Mouse (Mus musculus) lung, adult 18-20 months (tissue): ENCODE results near the gene Dock2.

ENCODE experiments used
- DNase-seq, 2 experiments: peaks; one replicate each; pipeline ENCODE4 v3.0.0; 2022; ENCODE audit warnings: mixed read lengths in 2 of 2

The Dock2 gene

DNA sequence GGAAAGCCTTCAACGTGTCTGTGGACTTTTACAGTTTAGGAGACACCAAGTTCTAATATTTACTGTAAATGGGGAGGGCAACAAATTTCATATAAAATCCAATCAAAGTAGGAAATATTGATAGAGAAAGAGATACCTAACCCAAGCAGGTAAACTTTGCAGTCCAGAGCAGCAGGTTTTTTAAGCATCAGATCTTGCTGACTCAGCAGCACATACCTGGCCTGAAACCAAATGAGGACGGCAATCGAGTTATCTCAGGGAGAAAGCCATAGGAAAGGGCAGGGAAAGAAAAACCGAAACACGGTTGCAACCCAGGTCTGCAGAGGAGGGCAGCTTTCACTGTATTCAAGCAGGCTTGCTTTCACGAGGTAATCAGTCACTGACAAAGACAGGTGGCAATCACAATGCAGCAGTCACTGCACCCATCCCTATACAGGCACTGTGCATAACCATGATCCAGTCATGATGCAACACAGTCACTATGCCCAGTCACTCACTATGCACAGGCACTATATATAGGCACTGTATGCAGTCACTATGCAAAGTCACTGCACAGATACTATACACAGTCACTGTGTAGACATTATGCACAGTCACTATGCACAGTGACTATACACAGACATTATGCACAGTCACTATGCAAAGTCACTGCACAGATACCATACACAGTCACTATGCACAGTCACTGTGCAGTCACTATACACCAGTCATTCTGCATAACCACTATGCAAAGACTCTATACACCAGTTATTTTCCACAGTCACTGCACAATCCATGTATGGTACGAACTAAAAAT lies 258.4 kb downstream of the Dock2 start:
- DNase-seq: no peak

DNA sequence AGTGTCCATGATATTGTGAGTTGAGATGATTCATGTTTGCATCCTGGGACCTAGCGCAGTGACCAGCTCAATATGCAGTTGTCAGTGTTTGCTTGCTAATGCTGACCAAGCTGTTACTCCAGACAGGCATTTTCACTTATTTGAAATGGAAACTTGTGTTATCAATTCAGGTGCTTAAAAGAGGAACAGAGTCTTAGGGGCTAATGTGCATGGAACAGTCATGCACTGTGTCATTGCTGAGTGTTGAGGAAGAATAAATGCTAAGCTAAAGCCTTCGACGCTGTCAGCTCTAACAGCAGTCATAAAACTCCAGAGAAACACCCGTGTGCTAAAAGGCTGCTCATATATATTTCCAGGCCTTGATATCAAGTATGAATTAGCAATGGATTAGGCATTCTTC lies 259.1 kb downstream of the Dock2 start:
- DNase-seq: no peak

DNA sequence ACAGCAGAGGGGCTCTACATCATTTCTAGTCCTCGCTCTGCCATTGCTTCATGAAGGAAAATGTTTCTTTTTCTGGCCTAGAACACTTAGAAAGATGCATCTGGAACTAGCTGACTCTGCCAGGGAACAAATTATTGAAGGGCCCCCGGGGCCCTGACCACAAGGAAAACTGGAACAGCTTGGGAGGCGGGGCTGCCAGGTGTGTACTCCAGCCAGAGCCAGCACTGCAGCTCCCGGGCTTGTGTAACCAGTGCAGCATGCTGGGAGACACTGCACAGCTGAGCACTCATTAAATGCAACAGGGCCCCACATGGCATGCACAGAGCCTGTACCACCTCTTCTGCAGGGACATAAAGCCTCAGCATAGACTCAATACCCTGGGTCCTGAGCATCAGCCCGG lies 265.1 kb downstream of the Dock2 start:
- DNase-seq: no peak

DNA sequence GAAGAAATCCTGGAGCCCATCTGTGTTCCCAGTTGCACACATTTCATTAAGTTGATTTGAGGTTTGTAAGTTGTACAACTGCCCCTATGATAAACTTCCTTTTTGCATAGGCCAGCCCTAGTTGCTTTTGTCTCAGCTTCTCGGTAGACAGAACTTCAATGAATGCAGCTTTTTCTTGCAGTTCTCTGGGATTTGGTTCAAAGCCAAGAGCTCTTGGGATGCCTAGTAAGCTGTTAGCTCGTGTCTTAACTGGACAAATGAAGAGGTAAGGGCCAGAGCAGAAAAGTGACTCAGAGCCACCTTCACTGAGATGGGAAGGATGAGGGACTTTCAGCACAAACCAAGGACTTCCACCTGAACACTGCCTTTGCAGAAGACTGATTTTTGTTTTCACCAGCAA lies 266.7 kb downstream of the Dock2 start:
- DNase-seq: no peak

DNA sequence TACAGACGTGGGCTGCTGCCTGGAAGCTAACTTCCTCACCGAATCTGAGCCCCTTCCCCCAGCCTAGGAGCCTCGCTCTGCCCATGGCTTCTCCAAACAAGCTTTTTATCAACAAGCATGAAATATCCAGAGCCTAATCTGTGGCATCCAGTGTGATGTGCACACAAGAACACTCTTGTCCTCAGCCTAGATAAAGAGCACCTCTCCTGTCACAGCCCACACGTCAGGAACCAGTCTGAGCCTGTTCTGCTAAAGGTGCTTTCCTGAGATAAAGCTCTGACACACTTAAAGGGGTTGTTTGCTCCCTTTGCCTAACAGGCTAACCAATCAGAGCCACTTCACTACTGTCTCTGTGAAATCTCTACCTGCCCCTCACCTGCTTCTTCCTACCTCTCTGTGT lies 268.4 kb downstream of the Dock2 start:
- DNase-seq: no peak

DNA sequence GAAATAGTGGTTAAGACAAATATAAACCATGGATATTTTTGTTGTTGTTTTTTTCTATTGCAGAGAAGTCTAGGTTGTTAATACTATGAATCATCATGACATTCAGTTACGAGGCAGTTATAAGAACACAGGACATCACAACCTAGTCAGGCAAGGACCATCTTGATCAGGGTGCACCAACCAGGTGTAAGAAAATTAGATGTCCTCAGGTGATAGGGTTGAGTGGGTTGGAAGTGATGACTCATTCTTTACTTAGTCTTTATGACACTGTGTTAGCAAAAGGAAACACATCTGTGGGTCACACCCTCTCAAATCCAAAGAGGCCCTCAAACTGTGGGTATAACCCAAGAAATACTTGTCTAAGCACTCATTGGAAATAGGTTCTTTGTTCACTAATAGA lies 277.3 kb downstream of the Dock2 start:
- no peak for DNase-seq

DNA sequence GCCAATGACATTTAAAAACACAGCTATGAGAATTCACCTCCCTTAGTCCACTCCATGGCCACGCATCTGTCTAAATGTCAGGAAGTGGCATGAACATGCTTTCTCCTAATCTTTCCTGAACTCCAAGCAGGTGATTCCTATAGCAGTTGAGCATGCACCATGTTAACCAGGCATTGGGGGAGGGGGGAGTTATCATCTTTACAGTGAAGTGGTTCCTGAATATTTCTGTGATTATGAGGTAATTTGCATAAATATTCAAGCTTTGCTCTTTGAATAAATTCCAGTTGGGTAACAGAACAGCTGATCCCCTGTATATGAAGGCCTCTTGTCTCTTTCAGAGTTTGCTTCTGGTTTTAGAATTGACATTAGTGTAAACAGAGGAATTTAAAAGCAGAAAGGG lies 284.0 kb downstream of the Dock2 start:
- no peak for DNase-seq

DNA sequence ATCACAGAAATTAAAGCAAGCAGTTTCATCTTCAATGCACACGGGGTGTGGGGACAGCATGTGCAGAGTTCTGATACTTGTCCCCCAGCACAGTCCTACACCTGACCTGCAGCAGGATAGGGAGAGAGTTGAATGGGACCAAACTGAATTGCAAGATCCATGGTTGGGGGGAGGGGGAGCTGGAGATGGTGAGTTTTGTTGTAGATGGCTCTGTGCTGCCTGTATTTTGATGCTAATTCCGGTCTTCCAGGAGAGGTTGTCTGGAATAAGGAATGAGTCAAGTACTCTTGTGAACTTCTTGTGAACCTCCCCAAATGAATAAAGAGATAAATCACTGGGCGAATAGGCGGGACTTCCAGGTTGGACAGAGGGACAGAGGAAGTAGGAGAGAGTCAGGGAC lies 289.0 kb downstream of the Dock2 start:
- no peak for DNase-seq

DNA sequence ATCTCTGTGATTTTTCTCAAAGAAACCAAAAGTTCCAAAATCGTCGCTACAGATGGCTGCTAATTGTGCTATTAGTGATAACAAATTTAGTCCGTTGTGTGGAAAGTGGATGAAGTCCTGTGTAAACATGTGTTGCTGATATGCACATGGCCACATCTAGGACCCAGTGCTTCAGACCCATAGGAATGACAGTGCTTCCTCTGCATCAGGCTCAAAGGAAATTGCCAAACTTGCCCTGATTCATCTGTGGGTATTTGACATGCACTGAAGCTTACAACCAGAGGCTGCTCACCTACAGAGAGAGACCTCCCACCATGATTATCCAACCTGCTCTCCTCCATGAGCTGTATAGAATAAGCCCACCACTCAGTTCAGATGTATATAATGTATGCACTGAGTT lies 290.7 kb downstream of the Dock2 start:
- no peak for DNase-seq

DNA sequence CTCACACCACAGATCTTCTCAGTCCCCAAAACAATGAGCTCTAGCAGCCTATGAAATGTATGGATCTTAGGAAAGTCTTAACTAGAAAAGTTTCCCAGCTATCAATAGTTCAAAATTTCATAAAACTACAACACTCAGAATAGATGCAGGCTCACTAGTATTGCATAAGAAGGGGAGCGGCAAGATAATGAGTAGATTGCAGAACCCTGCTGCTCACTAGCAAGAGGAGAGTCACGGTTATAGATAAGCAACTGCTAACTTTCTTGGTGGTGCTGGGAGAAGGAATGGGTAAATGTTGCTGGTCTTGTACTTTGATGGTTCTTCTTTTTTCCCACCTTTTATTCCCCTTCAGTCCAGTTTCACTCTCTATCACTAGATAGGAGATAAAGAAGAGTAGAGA lies 291.5 kb downstream of the Dock2 start:
- DNase-seq: no peak

DNA sequence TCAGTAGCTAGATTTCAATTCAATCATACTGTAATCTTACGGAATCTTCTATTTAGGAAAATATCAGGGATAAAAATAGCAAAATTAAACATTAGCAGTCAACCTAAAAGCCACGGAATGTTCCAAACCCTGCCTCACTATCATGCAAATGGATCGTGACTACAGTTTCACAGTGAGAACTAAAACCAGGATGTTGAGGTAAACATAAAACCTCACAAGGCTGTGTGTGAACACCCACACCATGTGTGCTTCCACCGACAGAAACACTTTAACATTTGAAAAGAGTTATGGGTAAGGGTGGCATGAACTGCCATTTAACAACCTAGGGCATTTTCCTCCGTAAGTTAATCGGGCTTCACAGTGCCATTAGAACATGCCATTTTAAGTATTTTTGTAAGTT lies 294.1 kb downstream of the Dock2 start:
- no peak for DNase-seq

DNA sequence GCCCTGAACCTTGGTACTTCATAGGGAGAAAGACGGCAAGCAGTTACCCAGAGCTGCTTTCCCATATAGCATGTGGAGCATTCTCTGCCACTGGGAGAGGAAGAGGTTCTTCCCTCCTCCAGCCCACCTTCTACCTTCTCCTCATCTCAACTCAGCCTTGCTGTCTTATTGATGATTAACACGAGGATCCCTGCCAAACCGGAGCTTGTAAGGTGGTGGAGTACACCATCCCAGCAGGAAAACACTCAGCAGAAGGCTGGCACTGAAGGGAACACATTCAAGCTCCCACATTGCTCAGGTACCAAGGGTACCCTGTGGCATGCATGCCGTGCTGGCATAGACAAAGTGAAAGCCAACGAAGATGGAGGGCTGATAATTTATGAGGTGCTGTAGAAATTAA lies 304.4 kb downstream of the Dock2 start:
- no peak for DNase-seq

DNA sequence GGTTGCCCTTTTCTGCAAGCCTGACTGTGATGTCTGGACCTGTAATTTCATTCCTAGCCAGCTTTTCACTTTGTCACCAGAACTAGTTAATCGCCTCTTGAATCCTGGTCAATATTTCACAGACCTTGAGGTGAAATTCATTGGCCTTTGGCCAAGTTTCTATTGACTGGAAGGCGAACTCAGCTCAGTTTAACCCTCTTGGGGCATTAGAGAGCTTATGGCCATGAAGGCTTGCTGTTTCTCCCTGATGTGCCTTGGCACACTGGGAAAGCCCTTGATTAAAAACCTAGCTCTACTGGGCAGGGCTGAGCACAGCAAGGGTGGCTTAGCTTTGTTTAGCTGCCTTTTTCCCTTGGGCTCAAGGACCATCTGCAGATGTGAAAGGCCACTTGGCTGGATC lies 313.9 kb downstream of the Dock2 start:
- no peak for DNase-seq

DNA sequence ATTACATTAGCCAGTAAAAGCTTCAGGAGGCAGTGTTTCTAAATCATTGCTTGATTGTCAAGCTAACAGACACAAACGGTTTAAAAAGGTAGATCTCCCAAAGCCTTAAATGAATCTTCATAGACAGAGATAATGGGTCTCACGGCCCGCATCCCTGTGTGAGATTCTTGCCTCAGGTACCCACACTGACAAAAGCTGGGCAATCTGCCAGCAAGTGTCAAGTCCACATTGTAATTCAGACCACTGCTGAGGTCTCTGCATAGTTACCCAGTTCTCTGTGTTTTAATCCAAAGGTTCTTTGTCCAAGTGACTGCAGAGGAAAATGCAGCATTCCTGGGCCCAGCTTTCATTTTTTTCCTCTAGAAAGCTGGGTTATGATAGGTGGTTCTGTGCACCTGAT lies 315.1 kb downstream of the Dock2 start:
- DNase-seq: no peak

DNA sequence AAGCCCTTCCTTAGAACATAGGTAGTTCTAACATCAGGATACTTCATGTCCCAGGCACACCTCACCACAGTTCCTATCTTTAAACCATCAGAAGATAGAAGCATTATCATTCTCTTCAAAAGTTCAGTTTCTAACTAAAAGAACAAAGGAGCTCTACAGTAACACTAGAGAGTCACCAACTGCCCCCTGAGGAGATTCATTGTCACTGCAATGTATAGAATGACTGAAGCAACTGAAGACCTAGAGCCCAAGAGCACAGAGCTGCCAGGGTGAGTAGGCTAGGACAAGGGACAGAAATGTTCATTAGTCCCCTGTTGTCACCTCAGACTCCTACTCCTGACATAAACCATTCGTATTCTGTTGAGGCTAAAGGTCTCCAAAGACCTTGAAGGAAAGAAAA lies 316.6 kb downstream of the Dock2 start:
- no peak for DNase-seq

DNA sequence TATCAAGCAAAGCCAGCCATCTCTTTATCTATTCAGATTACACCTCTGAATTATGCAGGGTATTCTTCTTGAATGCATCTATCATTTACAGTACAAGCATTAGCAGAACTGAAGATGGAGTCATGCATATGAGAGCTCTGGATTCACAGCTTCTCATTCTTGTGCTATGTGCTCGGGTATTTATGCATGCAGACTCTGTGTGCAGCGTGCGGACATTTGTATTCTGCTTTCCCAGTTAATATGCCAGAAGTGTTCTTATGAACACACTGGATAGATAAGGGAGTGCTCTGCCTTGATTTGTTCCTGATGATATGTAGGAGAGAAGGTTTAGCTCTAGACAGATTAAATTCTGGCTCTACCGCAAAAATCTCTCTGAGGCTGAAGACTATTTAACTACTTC lies 333.7 kb downstream of the Dock2 start:
- no peak for DNase-seq

DNA sequence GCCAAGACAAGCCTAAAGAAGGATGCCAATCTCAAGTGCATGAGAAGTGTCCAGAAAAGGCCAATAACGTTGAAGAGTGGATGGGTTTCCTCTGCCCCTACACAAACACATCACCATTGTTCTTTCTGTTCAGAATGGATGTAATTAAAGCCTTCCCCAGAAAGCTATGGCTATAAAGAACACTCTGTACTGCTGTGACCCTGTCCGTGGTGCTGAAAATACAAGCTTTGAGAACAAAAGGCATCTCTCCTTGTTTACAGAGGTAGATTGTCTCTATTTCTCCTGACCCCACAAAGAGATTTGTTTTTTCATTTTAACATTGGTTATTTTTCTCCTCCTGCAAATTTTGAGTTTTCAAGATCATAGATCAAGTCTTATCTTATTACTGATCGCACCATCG lies 335.8 kb downstream of the Dock2 start:
- no peak for DNase-seq

DNA sequence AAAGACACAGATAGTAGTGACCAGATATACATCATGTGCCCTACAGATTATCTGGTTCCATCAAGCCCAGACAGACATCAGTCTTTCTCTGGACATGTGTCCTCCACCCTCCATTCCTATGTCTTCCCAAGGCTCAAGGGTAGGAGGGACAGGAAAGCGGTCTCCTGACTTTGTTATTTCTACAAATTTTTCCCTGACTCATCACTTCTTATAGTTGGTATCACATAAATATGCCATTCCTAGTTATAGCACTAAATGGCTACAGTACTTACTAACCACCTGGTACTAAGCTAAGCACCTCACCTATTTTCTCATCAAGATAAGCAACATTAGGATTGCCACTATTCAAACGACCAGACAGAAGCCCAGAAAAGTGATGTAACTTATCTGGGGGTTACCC lies 345.3 kb downstream of the Dock2 start:
- no peak for DNase-seq

DNA sequence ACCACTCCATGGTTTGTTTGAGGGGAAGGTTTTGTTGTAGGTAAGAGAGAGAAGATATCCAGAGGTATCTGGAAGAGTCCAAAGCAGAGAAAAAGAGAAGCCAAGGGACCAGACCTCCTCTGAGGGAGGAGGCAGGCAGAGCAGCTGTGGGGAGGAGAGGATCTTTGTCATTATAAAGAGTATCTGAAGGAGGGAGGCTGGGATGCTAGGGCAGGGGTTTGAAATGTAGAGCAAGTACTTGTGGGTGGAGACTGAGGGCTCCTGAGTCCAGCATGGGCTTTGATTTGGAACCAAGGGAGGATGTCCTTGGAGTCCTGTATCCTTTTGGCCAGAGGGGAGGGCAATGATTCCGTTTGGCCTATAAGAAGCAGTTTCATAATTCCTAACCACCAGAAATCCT lies 346.2 kb downstream of the Dock2 start:
- no peak for DNase-seq

DNA sequence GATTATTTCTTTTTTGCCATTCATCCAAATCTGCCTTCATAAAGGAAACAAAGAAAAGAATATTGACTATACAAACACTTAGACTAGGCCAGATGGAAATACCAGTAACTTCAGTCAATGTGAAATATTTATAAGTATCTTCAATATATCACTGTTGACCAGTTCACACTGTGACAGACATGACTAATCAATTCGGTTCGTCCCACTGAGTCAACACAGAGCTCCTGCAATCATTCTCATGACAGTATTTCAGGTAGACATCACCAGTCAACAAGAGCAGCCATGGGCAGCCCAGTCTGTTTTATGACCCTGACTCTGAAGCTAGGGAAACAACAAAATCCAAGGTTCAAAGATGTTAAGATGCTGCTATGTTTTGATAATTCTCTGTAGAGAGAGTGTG lies 351.7 kb downstream of the Dock2 start:
- no peak for DNase-seq

DNA sequence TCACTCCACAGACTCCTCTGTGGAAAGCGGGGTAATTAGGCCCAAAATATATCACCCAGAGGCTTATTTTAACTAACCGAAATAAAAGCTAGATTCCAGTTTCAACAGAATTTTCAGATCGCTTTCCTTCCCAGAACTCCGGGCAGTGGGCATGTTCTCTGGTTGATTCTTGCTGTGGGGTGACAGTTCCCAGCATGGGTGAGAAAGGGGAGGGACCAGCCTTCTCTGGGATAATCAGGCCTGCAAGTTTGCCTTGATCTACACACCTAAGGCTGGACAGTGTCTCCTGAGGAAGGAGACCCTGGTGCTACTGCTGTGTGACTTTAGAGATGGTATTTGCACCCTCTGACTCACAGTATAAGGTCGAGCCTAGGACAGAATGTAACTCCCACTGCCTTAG lies 352.3 kb downstream of the Dock2 start:
- DNase-seq: no peak

DNA sequence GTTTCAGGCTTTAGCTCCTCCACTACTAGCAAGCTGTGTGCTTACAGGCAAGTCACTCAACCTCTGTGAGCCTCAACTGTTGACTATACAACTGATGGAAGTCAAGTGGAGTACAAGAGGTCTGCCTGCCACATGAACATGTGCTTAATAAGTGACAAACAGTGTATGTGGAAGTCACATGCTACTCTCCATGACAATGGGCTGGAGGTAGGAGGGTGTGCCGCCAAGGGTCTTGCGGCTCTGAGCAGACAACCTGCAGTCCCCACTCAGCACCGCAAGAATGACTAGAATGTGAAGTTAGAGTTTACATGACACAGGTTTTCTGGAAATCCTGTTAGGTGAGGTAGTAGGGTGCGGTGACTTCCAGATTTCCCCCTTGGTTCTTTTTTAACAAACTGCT lies 352.8 kb downstream of the Dock2 start:
- DNase-seq: no peak

DNA sequence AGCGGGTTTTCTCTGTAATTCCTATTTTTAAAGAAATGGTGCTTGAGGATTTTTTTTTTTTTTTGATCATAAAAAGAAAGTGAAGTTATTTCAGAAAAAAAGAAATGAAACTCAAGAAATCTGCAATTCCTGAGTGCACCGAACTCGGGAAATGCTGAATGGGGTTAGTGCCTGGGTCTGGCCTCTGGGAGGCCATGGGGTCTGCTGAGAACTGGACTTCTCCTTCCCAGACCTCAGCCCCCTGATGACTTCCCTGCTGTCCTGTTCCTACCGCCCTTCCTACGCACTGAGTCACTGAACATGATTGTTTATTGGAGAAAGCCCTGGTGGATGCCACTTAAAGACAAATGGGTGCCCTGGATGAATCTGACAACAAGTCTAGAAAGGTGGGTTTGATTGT lies 356.5 kb downstream of the Dock2 start:
- DNase-seq: no peak

DNA sequence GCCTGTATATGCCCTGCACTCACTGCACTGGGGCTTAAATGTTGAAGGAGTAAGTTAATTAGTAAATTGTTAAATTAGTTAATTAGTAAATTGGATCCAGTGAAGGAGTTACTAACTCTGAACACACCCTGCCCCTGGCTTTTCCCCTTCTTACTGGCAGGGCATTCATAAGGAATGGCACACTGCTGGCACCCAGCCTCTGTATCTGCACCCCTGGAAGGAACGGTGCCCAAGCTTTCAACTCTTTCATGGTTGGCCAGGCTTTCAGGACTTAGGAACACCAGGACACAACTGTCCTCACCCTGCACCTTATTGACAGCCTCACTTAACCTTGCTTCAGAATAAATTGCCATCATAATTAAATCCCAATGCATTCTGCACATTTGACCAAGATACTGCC lies 359.1 kb downstream of the Dock2 start:
- DNase-seq: no peak

DNA sequence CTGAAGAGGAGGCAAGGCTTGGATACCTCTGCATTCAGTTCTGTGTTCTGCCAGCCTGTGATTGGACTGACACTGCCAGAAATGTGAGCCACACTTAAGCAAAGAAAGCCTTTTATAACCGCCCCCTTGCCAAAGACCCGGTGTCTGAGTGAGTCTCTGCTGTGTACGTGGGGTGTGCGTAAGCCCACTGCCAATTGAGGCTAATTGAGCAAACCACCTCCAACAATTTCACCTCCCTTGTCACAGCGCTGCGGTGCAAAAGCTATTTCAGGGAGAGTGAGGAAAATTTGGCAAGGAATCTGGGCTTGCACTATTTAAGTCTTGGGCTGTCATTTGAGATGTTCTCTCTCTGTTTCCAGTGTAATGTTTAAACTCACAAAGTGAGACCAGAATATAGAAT lies 362.6 kb downstream of the Dock2 start:
- DNase-seq: no peak

DNA sequence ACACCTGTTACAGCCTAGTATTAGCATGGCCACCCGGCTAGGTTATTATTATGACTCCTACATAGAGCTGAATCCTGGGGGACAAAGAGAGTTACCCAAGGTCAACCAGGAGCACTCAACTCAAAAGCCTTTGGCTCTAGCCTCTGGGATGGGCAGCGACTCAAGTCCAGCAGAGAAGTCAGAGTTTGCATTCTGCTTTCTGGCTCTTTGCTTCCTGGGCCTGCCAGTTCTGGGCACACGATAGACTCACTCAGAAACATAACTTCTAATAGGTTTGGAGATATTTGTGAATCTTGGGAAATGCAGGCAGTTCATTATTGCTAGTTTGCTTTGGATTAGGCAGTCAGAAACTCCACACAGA lies 367.1 kb downstream of the Dock2 start:
- no peak for DNase-seq
